Mouse (Mus musculus): ENCODE results near the gene Naa40. TPM values are rescaled to one million over a fixed set of nuclear protein-coding genes. Genes with fewer than 3 reads are reported as not detected.
A peak's percentile ranks its signal among the peaks of the same experiment; 100 is the strongest.

Gene Naa40
- polyA plus RNA-seq, 1 experiment from 2014 or later = 51.9 TPM

DNA sequence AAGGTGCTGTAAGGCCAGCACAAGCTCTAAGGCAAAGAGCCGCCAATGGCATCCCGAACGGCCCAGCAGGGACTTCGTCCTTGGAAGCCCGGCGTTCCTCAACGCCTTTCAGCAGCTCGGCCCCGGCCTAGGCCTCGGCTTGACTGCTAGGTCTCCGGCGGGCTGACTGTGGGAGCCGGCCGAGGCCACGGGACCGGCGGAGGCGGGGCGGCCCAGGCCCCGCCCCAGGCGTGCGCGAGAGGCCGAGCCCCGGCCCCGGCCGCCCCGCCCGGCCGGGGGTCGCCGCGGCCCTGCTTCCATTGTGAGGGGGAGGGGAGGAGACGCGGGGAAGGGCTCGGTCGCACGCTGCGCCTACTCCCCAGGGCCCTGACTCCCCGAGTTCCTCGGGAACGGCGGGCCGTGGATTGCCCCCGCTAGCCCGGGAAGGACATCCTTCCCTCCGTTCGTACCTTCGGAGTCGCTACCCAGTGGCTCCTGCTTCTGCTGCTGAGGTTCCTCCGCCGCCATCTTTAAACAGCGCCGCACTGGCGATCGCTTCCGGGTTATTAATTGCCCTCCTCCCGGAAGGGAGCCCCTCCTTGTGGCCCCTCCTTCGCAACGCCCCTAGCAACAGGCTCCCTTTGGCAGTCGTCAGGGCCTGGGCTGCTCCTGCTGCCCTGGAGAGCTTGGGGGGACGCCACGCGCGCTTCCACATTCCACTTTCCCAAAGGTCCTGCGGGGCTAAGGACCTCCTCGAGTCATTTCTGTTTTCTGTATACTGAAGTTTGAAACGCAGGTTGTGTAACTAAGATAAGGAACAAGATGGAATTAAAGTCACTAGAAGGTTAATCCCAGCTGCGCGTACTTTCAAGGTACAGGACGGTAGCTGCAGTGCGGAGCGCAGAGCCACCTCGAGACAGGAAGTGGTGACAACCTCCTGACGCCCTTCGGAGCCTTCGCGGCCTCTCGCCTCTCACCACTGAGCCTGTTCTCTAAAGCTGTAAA lies 34.9 kb downstream of the Naa40 start, which contains the start of gene Otub1:
Gene Otub1 (minus strand): TSS at position 564 of the 984 bp plus-strand sequence.
- peak within 1 kb of the TSS; percentile 92 for H3K9ac ChIP-seq (ENCODE audit: low read depth, low read length)
- no peaks in the 10 kb centered on the region for H3K9me3 ChIP-seq (ENCODE audit: control insufficient read depth, low read length)
- under 1% methylated on average over 78 of the region's 79 CpGs for WGBS
- H3K36me3 ChIP-seq (ENCODE audit: control insufficient read depth, insufficient read depth, low read length) = peaks cover 9% of the 10 kb centered on the region; the same call in 1 of the 2 replicates
- H3K4me2 ChIP-seq (ENCODE audit: low read depth, low read length) = peak within 1 kb of the TSS; percentile 88
- ATAC-seq = peak; percentile 99
- no peaks in the 10 kb centered on the region for H3K27me3 ChIP-seq (replicated peaks; ENCODE audit: control insufficient read depth, insufficient read depth, low read length)
- H3K4me3 ChIP-seq (ENCODE audit: low read length) = peak within 1 kb of the TSS; percentile 88
- H3K27ac ChIP-seq (ENCODE audit: low read length) = peak within 1 kb of the TSS; percentile 99
- H3K4me1 ChIP-seq (ENCODE audit: control insufficient read depth, insufficient read depth, low read length) = peaks cover 25% of the 10 kb centered on the region

DNA sequence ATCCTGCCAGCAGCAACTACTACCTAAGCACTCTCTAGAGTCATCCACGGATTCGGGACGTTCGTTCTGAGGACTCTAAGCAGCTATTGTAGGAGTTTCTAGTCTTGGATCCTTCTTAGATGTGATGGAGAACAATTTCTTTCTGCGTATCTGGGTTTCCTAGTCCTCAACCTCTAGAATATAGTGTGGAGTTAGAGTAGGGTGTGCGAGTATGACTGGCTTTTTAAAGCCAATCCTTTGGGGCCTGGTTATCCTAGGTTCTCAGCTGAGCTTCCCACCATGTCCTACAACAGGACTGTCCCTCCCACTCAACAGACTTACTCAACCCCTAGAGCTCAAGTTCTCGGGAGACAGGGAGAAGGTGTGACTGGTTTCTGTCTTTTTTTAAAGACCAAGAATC lies 35.7 kb downstream of the Naa40 start:
- WGBS = 23% methylated on average over 7 of the region's 7 CpGs

DNA sequence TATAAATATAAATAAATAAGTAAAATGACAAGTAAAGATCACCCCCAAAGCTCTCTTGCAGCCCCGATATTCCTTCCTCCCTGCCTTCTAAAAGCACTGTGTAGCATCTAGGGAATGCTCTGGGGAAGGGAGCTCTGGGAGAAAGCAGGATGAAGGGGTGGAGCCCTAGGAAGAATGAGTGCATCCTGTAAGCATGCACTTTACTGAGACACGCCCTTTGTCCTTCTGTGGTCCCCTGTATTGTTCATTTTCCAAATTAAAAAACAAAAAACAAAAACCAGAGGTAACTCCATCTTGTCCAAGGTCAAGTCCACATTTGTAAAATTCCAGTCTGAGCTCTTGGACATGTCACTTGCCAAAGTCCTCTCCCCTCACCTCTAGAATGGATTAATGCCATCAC lies 36.1 kb downstream of the Naa40 start:
- ATAC-seq = no peak
- Histone ChIP-seq H3K27ac (ENCODE audit: low read length) (peak overlapping the region; percentile 99), H3K4me3 (ENCODE audit: low read length) (peak overlapping the region; percentile 88), H3K27me3 (replicated peaks; ENCODE audit: control insufficient read depth, insufficient read depth, low read length) (no peaks in the 10 kb centered on the region), H3K36me3 (ENCODE audit: control insufficient read depth, insufficient read depth, low read length) (peaks cover 11% of the 10 kb centered on the region; the same call in 1 of the 2 replicates), H3K4me1 (ENCODE audit: control insufficient read depth, insufficient read depth, low read length) (peaks cover 25% of the 10 kb centered on the region), H3K9ac (ENCODE audit: low read depth, low read length) (peak overlapping the region; percentile 92), H3K4me2 (ENCODE audit: low read depth, low read length) (peak overlapping the region; percentile 88), H3K9me3 (ENCODE audit: control insufficient read depth, low read length) (no peaks in the 10 kb centered on the region)
- WGBS = 55% methylated on average over 2 of the region's 2 CpGs

More for the DNA sequence above, 35.7 kb downstream of the Naa40 start:
- peak; percentile 7; the same call in 1 of the 2 replicates for ATAC-seq
- Histone ChIP-seq H3K27ac (ENCODE audit: low read length) (peak overlapping the region; percentile 99), H3K9ac (ENCODE audit: low read depth, low read length) (peak overlapping the region; percentile 92), H3K9me3 (ENCODE audit: control insufficient read depth, low read length) (no peaks in the 10 kb centered on the region), H3K27me3 (replicated peaks; ENCODE audit: control insufficient read depth, insufficient read depth, low read length) (no peaks in the 10 kb centered on the region), H3K36me3 (ENCODE audit: control insufficient read depth, insufficient read depth, low read length) (peaks cover 9% of the 10 kb centered on the region; the same call in 1 of the 2 replicates), H3K4me3 (ENCODE audit: low read length) (peak overlapping the region; percentile 88), H3K4me1 (ENCODE audit: control insufficient read depth, insufficient read depth, low read length) (peaks cover 25% of the 10 kb centered on the region), H3K4me2 (ENCODE audit: low read depth, low read length) (peak overlapping the region; percentile 88)

DNA sequence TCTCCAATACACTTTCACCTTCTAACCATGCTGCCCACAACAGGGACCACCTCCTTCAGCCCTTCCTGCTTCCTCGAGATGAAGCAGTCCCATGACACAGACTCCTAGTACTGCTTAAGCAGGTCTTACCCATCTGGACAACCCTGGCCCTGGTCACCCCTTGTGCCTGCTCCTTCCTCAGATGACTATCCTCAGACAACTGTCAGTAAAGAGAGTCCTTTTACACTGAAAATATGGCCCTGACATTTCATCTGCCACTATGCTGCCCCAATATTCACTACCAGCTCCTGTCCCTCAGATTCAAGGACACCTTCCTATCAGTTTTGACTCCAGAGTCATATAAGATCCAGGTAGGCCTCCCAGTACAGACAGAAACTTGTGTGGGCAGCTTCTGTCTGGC lies 40.6 kb downstream of the Naa40 start:
- no peak overlapping the region for H3K9ac ChIP-seq (ENCODE audit: low read depth, low read length)
- WGBS = 61% methylated on average over 1 of the region's 1 CpGs
- H3K4me1 ChIP-seq (ENCODE audit: control insufficient read depth, insufficient read depth, low read length) = peaks cover 30% of the 10 kb centered on the region

DNA sequence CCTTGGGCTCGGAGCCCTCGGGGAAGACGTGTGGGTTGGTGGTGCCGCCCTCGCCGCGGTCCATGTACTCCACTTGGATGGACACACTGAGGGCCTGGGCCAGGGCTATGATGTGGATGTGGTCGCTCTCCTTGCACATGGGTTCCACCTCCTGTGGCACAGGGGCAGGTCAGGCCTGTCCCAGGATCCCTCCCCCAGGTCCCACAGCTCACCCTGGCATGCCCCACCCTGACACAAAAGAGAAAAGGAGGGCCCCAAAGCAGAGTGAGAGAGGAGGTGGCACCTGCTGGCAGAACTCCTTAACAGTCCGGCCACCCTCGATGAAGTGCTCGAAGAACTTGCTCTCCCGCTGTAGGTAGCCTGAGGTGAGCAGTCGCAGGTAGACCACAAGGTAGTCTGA lies 41.9 kb downstream of the Naa40 start:
- ATAC-seq = no peak
- Histone ChIP-seq H3K4me3 (ENCODE audit: low read length) (no peak overlapping the region), H3K27ac (ENCODE audit: low read length) (no peak overlapping the region), H3K9ac (ENCODE audit: low read depth, low read length) (no peak overlapping the region; the same call in 1 of the 2 replicates), H3K4me2 (ENCODE audit: low read depth, low read length) (no peak overlapping the region), H3K36me3 (ENCODE audit: control insufficient read depth, insufficient read depth, low read length) (peaks cover 28% of the 10 kb centered on the region), H3K9me3 (ENCODE audit: control insufficient read depth, low read length) (no peaks in the 10 kb centered on the region), H3K27me3 (replicated peaks; ENCODE audit: control insufficient read depth, insufficient read depth, low read length) (no peaks in the 10 kb centered on the region), H3K4me1 (ENCODE audit: control insufficient read depth, insufficient read depth, low read length) (peaks cover 17% of the 10 kb centered on the region)
- WGBS = 93% methylated on average over 13 of the region's 13 CpGs

More for the DNA sequence above, 40.6 kb downstream of the Naa40 start:
- no peak overlapping the region for H3K27ac ChIP-seq (ENCODE audit: low read length)
- no peak for ATAC-seq
- no peaks in the 10 kb centered on the region for H3K9me3 ChIP-seq (ENCODE audit: control insufficient read depth, low read length)
- peaks cover 28% of the 10 kb centered on the region for H3K36me3 ChIP-seq (ENCODE audit: control insufficient read depth, insufficient read depth, low read length)
- H3K27me3 ChIP-seq (replicated peaks; ENCODE audit: control insufficient read depth, insufficient read depth, low read length) = no peaks in the 10 kb centered on the region
- H3K4me2 ChIP-seq (ENCODE audit: low read depth, low read length) = no peak overlapping the region
- H3K4me3 ChIP-seq (ENCODE audit: low read length) = no peak overlapping the region

DNA sequence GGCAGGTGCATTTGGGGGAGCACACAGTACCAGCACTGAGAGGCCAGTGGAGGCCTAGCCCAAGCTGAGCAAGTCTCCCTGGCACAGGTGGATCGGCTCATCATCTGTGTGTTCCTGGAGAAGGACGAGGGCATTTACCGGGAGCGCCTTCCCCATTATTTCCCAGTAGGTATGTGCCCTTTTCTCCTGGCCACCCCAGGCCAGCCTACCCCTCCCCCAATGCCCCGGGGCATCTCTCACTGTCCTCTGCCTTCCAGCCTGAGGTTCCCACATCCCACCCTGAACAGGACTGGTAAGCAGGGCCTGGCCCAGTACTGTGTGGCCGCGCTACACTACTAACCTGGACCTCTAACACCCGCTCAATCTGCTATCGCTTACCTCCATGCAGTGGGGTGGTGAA lies 43.5 kb downstream of the Naa40 start:
- 82% methylated on average over 9 of the region's 9 CpGs for WGBS
- 0 out of 2 replicates have a peak overlapping the region, but pooled peaks have one; percentile 24 for H3K9ac ChIP-seq (ENCODE audit: low read depth, low read length)
- H3K27me3 ChIP-seq (replicated peaks; ENCODE audit: control insufficient read depth, insufficient read depth, low read length) = no peaks in the 10 kb centered on the region
- H3K4me2 ChIP-seq (ENCODE audit: low read depth, low read length) = no peak overlapping the region
- H3K36me3 ChIP-seq (ENCODE audit: control insufficient read depth, insufficient read depth, low read length) = peaks cover 19% of the 10 kb centered on the region
- peak; percentile 29; the same call in 1 of the 2 replicates for ATAC-seq
- H3K4me3 ChIP-seq (ENCODE audit: low read length) = no peak overlapping the region
- no peaks in the 10 kb centered on the region for H3K9me3 ChIP-seq (ENCODE audit: control insufficient read depth, low read length)
- H3K27ac ChIP-seq (ENCODE audit: low read length) = no peak overlapping the region
- H3K4me1 ChIP-seq (ENCODE audit: control insufficient read depth, insufficient read depth, low read length) = peaks cover 17% of the 10 kb centered on the region

DNA sequence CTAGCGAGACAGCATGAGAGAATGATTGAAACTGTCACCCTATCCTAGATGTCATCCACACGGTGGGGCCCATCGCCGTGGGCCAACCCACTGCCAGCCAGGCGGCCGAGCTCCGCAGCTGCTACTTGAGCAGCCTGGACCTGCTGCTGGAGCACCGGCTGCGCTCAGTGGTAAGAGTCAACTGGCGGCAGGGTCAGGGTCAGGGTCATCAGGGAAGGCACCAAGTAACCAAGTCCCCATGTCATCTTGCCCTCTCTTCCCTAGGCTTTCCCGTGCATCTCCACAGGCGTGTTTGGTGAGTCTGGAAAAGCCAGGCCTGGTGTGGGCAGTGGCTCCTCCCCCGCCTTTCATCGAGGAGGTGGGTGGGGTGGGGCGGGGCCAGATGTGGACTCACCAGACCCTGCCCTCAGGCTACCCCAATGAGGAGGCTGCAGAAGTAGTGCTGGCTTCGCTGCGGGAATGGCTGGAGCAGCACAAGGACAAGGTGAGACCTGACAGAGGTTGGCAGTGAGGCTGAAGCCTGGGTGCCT lies 44.2 kb downstream of the Naa40 start:
- peaks cover 21% of the 10 kb centered on the region for H3K4me1 ChIP-seq (ENCODE audit: control insufficient read depth, insufficient read depth, low read length)
- H3K36me3 ChIP-seq (ENCODE audit: control insufficient read depth, insufficient read depth, low read length) = peaks cover 19% of the 10 kb centered on the region
- no peak overlapping the region for H3K4me2 ChIP-seq (ENCODE audit: low read depth, low read length)
- peak; percentile 65 for ATAC-seq
- H3K4me3 ChIP-seq (ENCODE audit: low read length) = no peak overlapping the region
- H3K9ac ChIP-seq (ENCODE audit: low read depth, low read length) = no peak overlapping the region
- no peaks in the 10 kb centered on the region for H3K9me3 ChIP-seq (ENCODE audit: control insufficient read depth, low read length)
- WGBS = 25% methylated on average over 17 of the region's 17 CpGs
- no peak overlapping the region for H3K27ac ChIP-seq (ENCODE audit: low read length)
- no peaks in the 10 kb centered on the region for H3K27me3 ChIP-seq (replicated peaks; ENCODE audit: control insufficient read depth, insufficient read depth, low read length)

DNA sequence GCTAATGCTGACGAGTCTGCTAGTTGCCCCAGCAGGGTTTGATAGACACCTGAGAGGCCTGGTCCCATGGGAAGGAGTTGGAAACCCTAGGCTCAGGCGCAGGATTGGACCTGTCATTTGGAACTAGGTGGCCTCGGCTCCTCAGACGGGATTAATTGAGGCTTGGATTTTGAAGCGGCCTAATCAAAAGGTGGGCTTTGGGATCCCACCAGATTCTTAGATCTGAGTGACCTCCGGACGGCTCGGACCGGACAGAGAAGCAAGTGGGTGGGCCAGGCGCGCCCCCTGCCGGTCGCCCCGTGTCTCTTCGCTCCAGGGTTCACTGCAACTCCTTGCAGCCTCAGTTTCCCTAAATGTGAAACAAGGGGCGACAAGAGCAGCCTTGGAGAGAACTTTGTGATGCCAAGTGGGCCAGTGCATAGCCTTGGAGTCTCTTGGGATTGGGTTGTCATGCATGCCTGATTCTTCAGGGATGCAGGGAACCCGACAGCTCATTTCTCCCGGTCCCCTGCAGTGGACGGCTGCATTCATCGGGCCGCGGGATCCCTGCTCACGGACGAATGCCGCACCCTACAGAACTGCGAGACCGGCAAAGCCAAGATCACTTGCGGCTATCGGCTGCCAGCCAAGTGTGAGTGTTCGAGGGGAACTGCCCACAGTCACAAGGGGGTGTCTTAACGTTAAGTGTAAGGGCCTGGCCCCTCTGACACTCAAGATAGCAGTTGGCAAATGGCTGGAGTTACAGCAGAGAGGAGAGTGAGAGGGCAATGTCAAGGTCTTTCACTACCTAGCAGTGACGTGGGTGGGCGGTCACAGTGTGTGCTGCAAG lies 44.9 kb downstream of the Naa40 start:
- Histone ChIP-seq H3K4me2 (ENCODE audit: low read depth, low read length) (no peak overlapping the region), H3K9ac (ENCODE audit: low read depth, low read length) (no peak overlapping the region), H3K27me3 (replicated peaks; ENCODE audit: control insufficient read depth, insufficient read depth, low read length) (no peaks in the 10 kb centered on the region), H3K4me1 (ENCODE audit: control insufficient read depth, insufficient read depth, low read length) (peaks cover 28% of the 10 kb centered on the region), H3K4me3 (ENCODE audit: low read length) (no peak overlapping the region), H3K9me3 (ENCODE audit: control insufficient read depth, low read length) (no peaks in the 10 kb centered on the region), H3K27ac (ENCODE audit: low read length) (no peak overlapping the region), H3K36me3 (ENCODE audit: control insufficient read depth, insufficient read depth, low read length) (peaks cover 19% of the 10 kb centered on the region)
- ATAC-seq = peak; percentile 4; the same call in 1 of the 2 replicates
- 21% methylated on average over 33 of the region's 33 CpGs for WGBS

Data from intestine, embryonic 16.5 days (tissue).